In genomic region chr14:99688415-99688814, GRCm38 (mm10) we compare ENCODE assay signal across 22 mouse cellular contexts.
DNase-seq lines count a peak whose midpoint lies in the region; ATAC-seq and TF ChIP-seq lines count a peak whose summit lies in the region.
"Had no signal": no experiment of that assay in that cellular context is flagged by ENCODE, and none has a peak within 500 bp of the region (broad histone marks: within the 10 kb centered on the region; RNA-seq: fewer than 3 reads in every experiment).

No protein-coding gene starts in this region.

- no peaks in the 10 kb centered on the region for H3K4me1 ChIP-seq in forebrain, postnatal 0 days (ENCODE audit: insufficient read depth)
- no peaks in the 10 kb centered on the region for H3K4me1 ChIP-seq in forebrain, embryonic 16.5 days (replicated peaks; ENCODE audit: control insufficient read depth, insufficient read depth, low read length)
- H3K4me1 ChIP-seq in limb, embryonic 10.5 days: no peaks in the 10 kb centered on the region

- no peak for ATAC-seq in forebrain, postnatal 0 days
- no peak for ATAC-seq in forebrain, embryonic 16.5 days
- peak; percentile 69 for ATAC-seq in frontal cortex, adult (ENCODE audit: low TSS enrichment)
- ATAC-seq: activated CD4-positive, CD25-positive, alpha-beta regulatory T cell, adult 4 months; CD4-positive, CD25-positive, alpha-beta regulatory T cell, adult 4 months; Patski had no signal

- no peaks in the 10 kb centered on the region for H3K9me3 ChIP-seq in forebrain, postnatal 0 days (ENCODE audit: low read length)
- no peaks in the 10 kb centered on the region for H3K9me3 ChIP-seq in forebrain, embryonic 16.5 days (ENCODE audit: control insufficient read depth, low read length)
- no peaks in the 10 kb centered on the region for H3K9me3 ChIP-seq in limb, embryonic 10.5 days (replicated peaks)

- no peak overlapping the region for H3K4me2 ChIP-seq in forebrain, postnatal 0 days (ENCODE audit: low read depth)
- H3K4me2 ChIP-seq in forebrain, embryonic 16.5 days (ENCODE audit: low read length): no peak overlapping the region

- no peak for TF ChIP-seq CTCF in forebrain, postnatal 0 days (IDR thresholded peaks at IDR 0.05; ENCODE audit: low read depth)

- H3K36me3 ChIP-seq in forebrain, postnatal 0 days (ENCODE audit: insufficient read depth): no peaks in the 10 kb centered on the region
- H3K36me3 ChIP-seq in forebrain, embryonic 16.5 days (ENCODE audit: control insufficient read depth, insufficient read depth): no peaks in the 10 kb centered on the region
- no peaks in the 10 kb centered on the region for H3K36me3 ChIP-seq in limb, embryonic 10.5 days
- H3K36me3 ChIP-seq: G1E had no signal

- no peak overlapping the region for H3K9ac ChIP-seq in forebrain, postnatal 0 days
- no peak overlapping the region for H3K9ac ChIP-seq in forebrain, embryonic 16.5 days (replicated peaks; ENCODE audit: low read depth, low read length)

- H3K27me3 ChIP-seq in forebrain, postnatal 0 days (ENCODE audit: insufficient read depth, low read length): no peaks in the 10 kb centered on the region
- H3K27me3 ChIP-seq in forebrain, embryonic 16.5 days (replicated peaks; ENCODE audit: control insufficient read depth, insufficient read depth, low read length): no peaks in the 10 kb centered on the region
- no peaks in the 10 kb centered on the region for H3K27me3 ChIP-seq in limb, embryonic 10.5 days (ENCODE audit: low read depth, poor library complexity, severe bottlenecking)
- H3K27me3 ChIP-seq: CH12.LX, Patski had no signal

- DNase-seq in forebrain, postnatal 0 days: peak; percentile 31
- no peak for DNase-seq in frontal cortex, adult 2 months (ENCODE audit: extremely low spot score in 1 of 2, low spot score in 1 of 2)
- DNase-seq in brain, adult 2 months (ENCODE audit: low read depth, low spot score): peak; percentile 55
- DNase-seq in limb, embryonic 10.5 days (ENCODE audit: low spot score): no peak
- DNase-seq: adrenal gland, adult 2 months; adrenal gland, adult 8-10 months; adrenal gland, postnatal 10 days; adrenal gland, postnatal 14 days; adrenal gland, postnatal 25 days; adrenal gland, postnatal 36 days; B cell, adult 2 months; cerebellum, adult 11 months; cerebellum, adult 11-12 months; cerebellum, adult 18-20 months; cerebellum, adult 2 months had no signal

- no peak overlapping the region for H3K27ac ChIP-seq in forebrain, postnatal 0 days (ENCODE audit: low read depth, low read length)
- H3K27ac ChIP-seq in forebrain, embryonic 16.5 days (ENCODE audit: low read length): no peak overlapping the region
- H3K27ac ChIP-seq in limb, embryonic 10.5 days: no peak overlapping the region

- WGBS in forebrain, postnatal 0 days: 63% methylated on average over 4 of the region's 4 CpGs
- WGBS in forebrain, embryonic 16.5 days: 69% methylated on average over 4 of the region's 4 CpGs
- WGBS in limb, embryonic 10.5 days: 92% methylated on average over 4 of the region's 4 CpGs

- H3K4me3 ChIP-seq in forebrain, postnatal 0 days (ENCODE audit: low read depth, low read length): no peak overlapping the region
- H3K4me3 ChIP-seq in forebrain, embryonic 16.5 days (replicated peaks; ENCODE audit: low read length): no peak overlapping the region
- no peak overlapping the region for H3K4me3 ChIP-seq in limb, embryonic 10.5 days

Comparison
In these comparisons a context has a peak if more than half of its experiments do, and no peak if none do; other contexts are left out.
1. DNase-seq: peak in forebrain, postnatal 0 days (single experiment) and brain, adult 2 months (single experiment); none in frontal cortex, adult 2 months (0 of 2) and limb, embryonic 10.5 days (single experiment).